Mouse (Mus musculus) spleen, adult 2 months (tissue): ENCODE results near the gene Ugt1a2. TPM values are rescaled to one million over a fixed set of nuclear protein-coding genes. Genes with fewer than 3 reads are reported as not detected.

Source experiments
- DNase-seq, 2 experiments: peaks; one replicate each; pipeline versions ENCODE4 v3.0.0 to v3.0.0-alpha.2; 2012 to 2021; ENCODE audit warnings: low spot score in 2 of 2, low read depth in 1 of 2
- H3K27ac ChIP-seq: fragments of 200-500 bp; 2 replicates; pipeline ENCODE4 v1.5.1; 2012; ENCODE audit warnings: low read length, inconsistent platforms; ENCODE audit not compliant: insufficient read depth
- H3K27me3 ChIP-seq: fragments of 200-500 bp; 2 replicates; pipeline ENCODE4 v1.6.1; 2012; ENCODE audit warnings: mild to moderate bottlenecking, moderate library complexity, low read length, inconsistent platforms; ENCODE audit not compliant: control insufficient read depth, insufficient read depth
- H3K36me3 ChIP-seq: fragments of 200-500 bp; 2 replicates; pipeline ENCODE4 v1.6.1; 2012; ENCODE audit warnings: mild to moderate bottlenecking, low read length, inconsistent platforms; ENCODE audit not compliant: control insufficient read depth, insufficient read depth
- H3K4me1 ChIP-seq: fragments of 200-500 bp; 2 replicates; pipeline ENCODE4 v1.6.1; 2011; ENCODE audit warnings: inconsistent platforms; ENCODE audit not compliant: control insufficient read depth, insufficient read depth, insufficient read length
- H3K4me3 ChIP-seq: fragments of 200-500 bp; 2 replicates; pipeline ENCODE4 v1.5.1; 2011; ENCODE audit warnings: mild to moderate bottlenecking, inconsistent platforms; ENCODE audit not compliant: insufficient read depth, insufficient read length; ENCODE audit errors: extremely low read depth
- CTCF ChIP-seq: fragments of 200-500 bp; IDR thresholded peaks from 2 replicates; pipeline ENCODE4 v1.5.1; 2011; ENCODE audit warnings: mild to moderate bottlenecking, inconsistent platforms; ENCODE audit not compliant: insufficient read depth, insufficient read length, insufficient replicate concordance; ENCODE audit errors: extremely low read depth
- POLR2A ChIP-seq: fragments of 200-500 bp; IDR thresholded peaks from 2 replicates; pipeline ENCODE4 v1.6.1; 2011; ENCODE audit warnings: low read depth, low read length, inconsistent platforms
- WGBS: fragments of 180-500 bp; shearing (Covaris S2); methylation state at CpG from one replicate; pipeline ENCODE4 v1.1.7; 2018; 5-methylcytosine and 5-hydroxymethylcytosine counted together
- polyA plus RNA-seq: library from polyadenylated mRNA; depleted of rRNA; stranded (reverse); fragments of >200 nt; gene quantifications from 2 replicates; pipeline ENCODE4 v1.2.3, GENCODE M21; 2012

Ugt1a2 gene
- polyA plus RNA-seq, 1 experiment = 0.13 TPM

- Histone ChIP-seq H3K4me3 (no peak overlapping the region), H3K36me3 (no peaks in the 10 kb centered on the region), H3K27ac (no peak overlapping the region), H3K27me3 (no peaks in the 10 kb centered on the region), H3K4me1 (no peaks in the 10 kb centered on the region)
- TF ChIP-seq POLR2A = no peak
- TF ChIP-seq CTCF = no peak
- peak in 1 of 2 experiments; percentile 4 for DNase-seq
- 63% methylated on average over 8 of the region's 8 CpGs for WGBS
Observed at GRCm38 (mm10) chr1:88212341-88213045, 12.1 kb downstream of the Ugt1a2 start.

GRCm38 (mm10) chr1:88213061-88213460 lies 12.7 kb downstream of the Ugt1a2 start:
- Histone ChIP-seq H3K4me1 (no peaks in the 10 kb centered on the region), H3K27me3 (no peaks in the 10 kb centered on the region), H3K36me3 (no peaks in the 10 kb centered on the region), H3K4me3 (no peak overlapping the region), H3K27ac (no peak overlapping the region)
- WGBS = 77% methylated on average over 1 of the region's 1 CpGs
- TF ChIP-seq POLR2A (no peak), CTCF (no peak)
- DNase-seq = peak in 1 of 2 experiments; percentile 1

GRCm38 (mm10) chr1:88213766-88214461 lies 13.5 kb downstream of the Ugt1a2 start:
- Histone ChIP-seq H3K27me3 (no peaks in the 10 kb centered on the region), H3K4me3 (no peak overlapping the region), H3K27ac (no peak overlapping the region), H3K4me1 (no peaks in the 10 kb centered on the region), H3K36me3 (no peaks in the 10 kb centered on the region)
- TF ChIP-seq CTCF (no peak), POLR2A (no peak)
- DNase-seq = peak in 1 of 2 experiments; percentile 7
- 79% methylated on average over 2 of the region's 2 CpGs for WGBS

GRCm38 (mm10) chr1:88214462-88214952 lies 14.1 kb downstream of the Ugt1a2 start:
- H3K27me3 ChIP-seq = no peaks in the 10 kb centered on the region
- no peak overlapping the region for H3K4me3 ChIP-seq

GRCm38 (mm10) chr1:88215466-88216380 lies 15.3 kb downstream of the Ugt1a2 start:
- Histone ChIP-seq H3K27ac (no peak overlapping the region), H3K27me3 (no peaks in the 10 kb centered on the region), H3K4me3 (no peak overlapping the region), H3K4me1 (no peaks in the 10 kb centered on the region), H3K36me3 (no peaks in the 10 kb centered on the region)
- TF ChIP-seq POLR2A (no peak), CTCF (no peak)
- WGBS = 72% methylated on average over 10 of the region's 10 CpGs
- DNase-seq = peak in 1 of 2 experiments; percentile 2

More at GRCm38 (mm10) chr1:88214462-88214952, 14.1 kb downstream of the Ugt1a2 start:
- H3K4me1 ChIP-seq = no peaks in the 10 kb centered on the region
- whole genome bisulfite sequencing = 77% methylated on average over 2 of the region's 2 CpGs
- no peak overlapping the region for H3K27ac ChIP-seq
- TF ChIP-seq POLR2A (no peak), CTCF (no peak)
- DNase-seq = no peak
- no peaks in the 10 kb centered on the region for H3K36me3 ChIP-seq

- Histone ChIP-seq H3K27me3 (no peaks in the 10 kb centered on the region), H3K4me3 (no peak overlapping the region), H3K36me3 (no peaks in the 10 kb centered on the region), H3K4me1 (no peaks in the 10 kb centered on the region), H3K27ac (no peak overlapping the region)
- no peak for TF ChIP-seq CTCF
- TF ChIP-seq POLR2A = no peak
- DNase-seq = no peak
- WGBS = 57% methylated on average over 2 of the region's 2 CpGs
Observed at GRCm38 (mm10) chr1:88216551-88216950, 16.1 kb downstream of the Ugt1a2 start.

GRCm38 (mm10) chr1:88217144-88217543 lies 16.7 kb downstream of the Ugt1a2 start:
- WGBS = 62% methylated on average over 2 of the region's 2 CpGs
- no peak for DNase-seq

More at GRCm38 (mm10) chr1:88217144-88217543, 16.7 kb downstream of the Ugt1a2 start:
- no peak overlapping the region for H3K4me3 ChIP-seq
- no peaks in the 10 kb centered on the region for H3K27me3 ChIP-seq
- TF ChIP-seq CTCF (no peak), POLR2A (no peak)
- no peak overlapping the region for H3K27ac ChIP-seq
- no peaks in the 10 kb centered on the region for H3K4me1 ChIP-seq
- no peaks in the 10 kb centered on the region for H3K36me3 ChIP-seq
